Mouse (Mus musculus): ENCODE measurements around the gene Tm4sf19. TPM values are rescaled to one million over a fixed set of nuclear protein-coding genes. Genes with fewer than 3 reads are reported as not detected.
A peak's percentile ranks its signal among the peaks of the same experiment; 100 is the strongest.

The Tm4sf19 gene
- polyA plus RNA-seq (2015; fragmentation: Nextera tagmentation; extraction: Ambion mirVana) = not detected in 2 replicates

DNA sequence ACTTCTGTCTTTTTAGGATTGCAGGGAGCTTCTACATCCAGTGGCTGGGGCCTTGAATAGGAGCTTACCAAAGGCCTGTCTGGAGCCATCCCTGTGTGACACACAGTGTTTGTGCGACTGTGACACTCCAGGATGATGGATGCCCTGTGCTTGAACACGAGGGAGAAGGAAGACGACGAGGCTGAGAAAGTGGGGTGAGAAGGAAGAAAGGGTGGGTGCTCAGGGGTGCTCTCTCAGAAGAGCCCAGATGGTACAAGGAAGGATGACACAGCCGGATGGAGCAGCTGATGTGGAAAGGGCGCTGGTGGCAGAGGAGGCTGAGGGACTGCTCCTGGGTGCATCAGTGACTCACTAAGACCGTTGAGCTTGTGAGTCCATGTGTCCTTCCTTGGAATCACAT, at the start of gene Tm4sf19:
Gene Tm4sf19 (plus strand): TSS at position 240 of the 400 bp plus-strand sequence.
- no peak within 1 kb of the TSS for H3K4me3 ChIP-seq (ENCODE audit: low read depth, low read length)
- H3K4me2 ChIP-seq (ENCODE audit: low read depth, low read length) = no peak within 1 kb of the TSS
- H3K27ac ChIP-seq (ENCODE audit: low read depth) = no peak within 1 kb of the TSS
- DNase-seq (no peak), ATAC-seq (no peak)
- no peaks in the 10 kb centered on the region for H3K27me3 ChIP-seq (ENCODE audit: insufficient read depth, low read length)
- H3K9me3 ChIP-seq (ENCODE audit: low read length) = no peaks in the 10 kb centered on the region
- WGBS (ENCODE audit: insufficient replicate concordance) = 74% methylated on average over 7 of the region's 7 CpGs
- TF ChIP-seq CTCF (IDR thresholded peaks at IDR 0.05; ENCODE audit: low read depth) (no peak), EP300 (IDR thresholded peaks at IDR 0.05; ENCODE audit: low read depth) (no peak)
- no peaks in the 10 kb centered on the region; the same call in 1 of the 2 replicates for H3K4me1 ChIP-seq (ENCODE audit: insufficient read depth)
- H3K36me3 ChIP-seq (replicated peaks; ENCODE audit: insufficient read depth, low read length) = no peaks in the 10 kb centered on the region
- no peak within 1 kb of the TSS for H3K9ac ChIP-seq (replicated peaks)

DNA sequence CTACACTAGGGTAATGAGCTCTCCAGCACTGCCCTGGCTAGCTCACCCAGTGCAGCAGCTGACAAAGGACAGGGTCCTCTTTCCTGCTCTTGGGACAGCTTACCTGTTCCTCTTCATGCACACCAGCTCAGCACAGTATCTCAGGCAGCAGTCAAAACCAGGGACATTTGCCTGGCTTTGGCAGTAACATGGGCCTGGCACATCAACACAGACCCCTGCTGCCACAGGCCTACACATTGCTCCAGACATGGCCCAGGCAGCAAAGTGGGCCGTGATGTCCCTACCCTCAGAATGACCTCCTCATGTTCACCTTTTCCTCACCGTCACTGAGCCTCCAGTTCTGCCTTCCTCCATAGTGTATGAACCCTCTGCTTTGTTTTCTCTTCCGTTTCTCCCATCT, 49.5 kb upstream of the Tm4sf19 start:
- no peak overlapping the region for H3K9ac ChIP-seq (replicated peaks)
- no peaks in the 10 kb centered on the region for H3K4me1 ChIP-seq (ENCODE audit: insufficient read depth)
- DNase-seq (no peak), ATAC-seq (no peak)
- peaks cover 23% of the 10 kb centered on the region for H3K36me3 ChIP-seq (replicated peaks; ENCODE audit: insufficient read depth, low read length)
- no peak overlapping the region for H3K4me3 ChIP-seq (ENCODE audit: low read depth, low read length)
- no peak overlapping the region for H3K27ac ChIP-seq (ENCODE audit: low read depth)
- no peak overlapping the region for H3K4me2 ChIP-seq (ENCODE audit: low read depth, low read length)
- TF ChIP-seq EP300 (IDR thresholded peaks at IDR 0.05; ENCODE audit: low read depth) = no peak
- no peak for TF ChIP-seq CTCF (IDR thresholded peaks at IDR 0.05; ENCODE audit: low read depth)
- H3K27me3 ChIP-seq (ENCODE audit: insufficient read depth, low read length) = no peaks in the 10 kb centered on the region
- no peaks in the 10 kb centered on the region for H3K9me3 ChIP-seq (ENCODE audit: low read length)
- 86% methylated on average over 3 of the region's 3 CpGs for WGBS (ENCODE audit: insufficient replicate concordance)

- Histone ChIP-seq H3K27me3 (ENCODE audit: insufficient read depth, low read length) (no peaks in the 10 kb centered on the region), H3K27ac (ENCODE audit: low read depth) (no peak overlapping the region), H3K4me1 (ENCODE audit: insufficient read depth) (no peaks in the 10 kb centered on the region), H3K36me3 (replicated peaks; ENCODE audit: insufficient read depth, low read length) (peaks cover 34% of the 10 kb centered on the region), H3K9me3 (ENCODE audit: low read length) (no peaks in the 10 kb centered on the region), H3K4me3 (ENCODE audit: low read depth, low read length) (no peak overlapping the region), H3K9ac (replicated peaks) (no peak overlapping the region), H3K4me2 (ENCODE audit: low read depth, low read length) (no peak overlapping the region)
- TF ChIP-seq EP300 (IDR thresholded peaks at IDR 0.05; ENCODE audit: low read depth) (no peak), CTCF (IDR thresholded peaks at IDR 0.05; ENCODE audit: low read depth) (no peak)
- WGBS (ENCODE audit: insufficient replicate concordance) = 84% methylated on average over 2 of the region's 2 CpGs
- DNase-seq = no peak
- ATAC-seq = no peak
Observed at GRCm38 (mm10) chr16:32363530-32363929, 36.8 kb upstream of the Tm4sf19 start.

- 76% methylated on average over 4 of the region's 4 CpGs for WGBS (ENCODE audit: insufficient replicate concordance)
- peaks cover 37% of the 10 kb centered on the region for H3K36me3 ChIP-seq (replicated peaks; ENCODE audit: insufficient read depth, low read length)
Observed at GRCm38 (mm10) chr16:32371351-32371750, 29.0 kb upstream of the Tm4sf19 start.

GRCm38 (mm10) chr16:32379575-32379974, 20.7 kb upstream of the Tm4sf19 start:
- H3K4me2 ChIP-seq (ENCODE audit: low read depth, low read length) = no peak overlapping the region
- H3K4me3 ChIP-seq (ENCODE audit: low read depth, low read length) = no peak overlapping the region
- H3K36me3 ChIP-seq (replicated peaks; ENCODE audit: insufficient read depth, low read length) = peaks cover 48% of the 10 kb centered on the region
- H3K9ac ChIP-seq (replicated peaks) = no peak overlapping the region
- H3K27me3 ChIP-seq (ENCODE audit: insufficient read depth, low read length) = no peaks in the 10 kb centered on the region
- no peak for TF ChIP-seq EP300 (IDR thresholded peaks at IDR 0.05; ENCODE audit: low read depth)
- no peak for TF ChIP-seq CTCF (IDR thresholded peaks at IDR 0.05; ENCODE audit: low read depth)
- H3K9me3 ChIP-seq (ENCODE audit: low read length) = no peaks in the 10 kb centered on the region
- ATAC-seq (no peak), DNase-seq (no peak)
- no peaks in the 10 kb centered on the region for H3K4me1 ChIP-seq (ENCODE audit: insufficient read depth)
- WGBS (ENCODE audit: insufficient replicate concordance) = 82% methylated on average over 2 of the region's 2 CpGs
- no peak overlapping the region for H3K27ac ChIP-seq (ENCODE audit: low read depth)

More at GRCm38 (mm10) chr16:32371351-32371750, 29.0 kb upstream of the Tm4sf19 start:
- ATAC-seq (no peak), DNase-seq (peak; percentile 52)
- H3K27ac ChIP-seq (ENCODE audit: low read depth) = no peak overlapping the region
- no peak overlapping the region for H3K4me3 ChIP-seq (ENCODE audit: low read depth, low read length)
- H3K9me3 ChIP-seq (ENCODE audit: low read length) = no peaks in the 10 kb centered on the region
- H3K4me2 ChIP-seq (ENCODE audit: low read depth, low read length) = no peak overlapping the region
- no peaks in the 10 kb centered on the region for H3K4me1 ChIP-seq (ENCODE audit: insufficient read depth)
- no peaks in the 10 kb centered on the region for H3K27me3 ChIP-seq (ENCODE audit: insufficient read depth, low read length)
- no peak overlapping the region for H3K9ac ChIP-seq (replicated peaks)
- TF ChIP-seq CTCF (IDR thresholded peaks at IDR 0.05; ENCODE audit: low read depth) (peak; percentile 61), EP300 (IDR thresholded peaks at IDR 0.05; ENCODE audit: low read depth) (no peak)

DNA sequence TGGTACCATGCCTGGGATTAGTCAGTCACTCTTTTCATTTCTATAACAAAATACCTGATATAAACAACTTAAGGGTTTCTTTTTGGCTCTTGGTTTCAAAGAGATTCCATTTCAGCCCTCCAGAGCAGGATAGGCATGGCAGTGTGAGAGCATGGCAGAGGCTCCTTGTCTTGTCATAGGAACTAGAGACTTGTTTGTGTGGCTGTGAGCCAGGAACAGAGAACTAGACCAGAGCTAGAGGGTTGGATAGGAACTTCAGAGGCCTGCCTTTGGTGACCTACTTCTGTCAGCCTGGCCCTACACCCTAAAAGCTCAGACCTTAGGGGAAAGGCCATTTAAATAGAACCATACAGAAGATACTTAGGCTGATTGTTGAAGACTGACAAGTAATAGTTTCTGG, 17.4 kb upstream of the Tm4sf19 start:
- Histone ChIP-seq H3K27ac (ENCODE audit: low read depth) (no peak overlapping the region), H3K4me1 (ENCODE audit: insufficient read depth) (no peaks in the 10 kb centered on the region), H3K36me3 (replicated peaks; ENCODE audit: insufficient read depth, low read length) (peaks cover 47% of the 10 kb centered on the region), H3K9ac (replicated peaks) (no peak overlapping the region), H3K4me2 (ENCODE audit: low read depth, low read length) (no peak overlapping the region), H3K4me3 (ENCODE audit: low read depth, low read length) (no peak overlapping the region), H3K27me3 (ENCODE audit: insufficient read depth, low read length) (no peaks in the 10 kb centered on the region), H3K9me3 (ENCODE audit: low read length) (no peaks in the 10 kb centered on the region)
- DNase-seq (no peak), ATAC-seq (no peak)
- TF ChIP-seq EP300 (IDR thresholded peaks at IDR 0.05; ENCODE audit: low read depth) = no peak
- TF ChIP-seq CTCF (IDR thresholded peaks at IDR 0.05; ENCODE audit: low read depth) = no peak

DNA sequence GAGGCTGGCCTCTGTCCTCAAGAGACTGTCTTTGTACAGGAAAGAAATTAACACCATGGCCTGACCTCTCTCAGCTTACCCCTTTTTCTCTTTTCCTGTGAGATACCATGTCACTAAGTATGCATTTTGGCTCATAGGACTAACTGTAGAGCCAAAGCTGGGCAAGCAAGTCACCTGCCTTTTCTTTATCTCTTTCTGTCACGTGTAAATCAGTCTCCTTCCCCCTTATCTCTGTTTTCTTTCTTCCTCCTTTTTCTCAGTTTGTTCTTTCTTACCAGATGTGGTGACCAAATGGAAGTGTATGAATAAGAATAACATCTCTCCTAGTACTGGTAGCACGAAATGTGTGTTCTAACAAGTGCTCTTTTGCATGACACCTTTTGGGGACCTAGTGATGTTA, 15.4 kb upstream of the Tm4sf19 start:
- Histone ChIP-seq H3K27ac (ENCODE audit: low read depth) (no peak overlapping the region), H3K36me3 (replicated peaks; ENCODE audit: insufficient read depth, low read length) (peaks cover 43% of the 10 kb centered on the region), H3K27me3 (ENCODE audit: insufficient read depth, low read length) (no peaks in the 10 kb centered on the region), H3K9me3 (ENCODE audit: low read length) (no peaks in the 10 kb centered on the region), H3K9ac (replicated peaks) (no peak overlapping the region), H3K4me3 (ENCODE audit: low read depth, low read length) (no peak overlapping the region), H3K4me1 (ENCODE audit: insufficient read depth) (peaks cover 3% of the 10 kb centered on the region; the same call in 1 of the 2 replicates), H3K4me2 (ENCODE audit: low read depth, low read length) (no peak overlapping the region)
- 47% methylated on average over 2 of the region's 2 CpGs for WGBS (ENCODE audit: insufficient replicate concordance)
- DNase-seq (no peak), ATAC-seq (no peak)
- TF ChIP-seq EP300 (IDR thresholded peaks at IDR 0.05; ENCODE audit: low read depth) (no peak), CTCF (IDR thresholded peaks at IDR 0.05; ENCODE audit: low read depth) (no peak)

All from liver, postnatal 0 days (tissue).